Mouse (Mus musculus) heart, embryonic 10.5 days (tissue): Measurements from ENCODE around the gene Bicra. TPM values are rescaled to one million over a fixed set of nuclear protein-coding genes. Genes with fewer than 3 reads are reported as not detected.

ENCODE experiments used
- DNase-seq: peaks from one replicate; pipeline ENCODE4 v3.0.0-alpha.2; 2017; ENCODE audit warnings: low spot score
- H3K27ac ChIP-seq: fragments of 300-500 bp; sonication (generic); 2 replicates; pipeline ENCODE4 v1.5.1; 2016; ENCODE audit warnings: mild to moderate bottlenecking
- H3K27me3 ChIP-seq: fragments of 300-500 bp; sonication (generic); 2 replicates; pipeline ENCODE4 v1.6.1; 2016; ENCODE audit warnings: mild to moderate bottlenecking; ENCODE audit not compliant: poor library complexity, insufficient read depth, severe bottlenecking
- H3K36me3 ChIP-seq: fragments of 300-500 bp; sonication (generic); 2 replicates; pipeline ENCODE4 v1.6.1; 2016; ENCODE audit warnings: mild to moderate bottlenecking, moderate library complexity
- H3K4me1 ChIP-seq: fragments of 300-500 bp; sonication (generic); 2 replicates; pipeline ENCODE4 v1.6.1; 2016; ENCODE audit warnings: mild to moderate bottlenecking
- H3K4me3 ChIP-seq: fragments of 300-500 bp; sonication (generic); 2 replicates; pipeline ENCODE4 v1.5.1; 2016; ENCODE audit warnings: mild to moderate bottlenecking, moderate library complexity
- H3K9me3 ChIP-seq: fragments of 300-500 bp; sonication (generic); 2 replicates; pipeline ENCODE4 v1.6.1; 2016; ENCODE audit warnings: mild to moderate bottlenecking, moderate library complexity
- WGBS: fragments of 180-500 bp; shearing (Covaris S2); methylation state at CpG from one replicate; pipeline ENCODE4 v1.1.7; 2016; 5-methylcytosine and 5-hydroxymethylcytosine counted together
- polyA plus RNA-seq: library from polyadenylated mRNA; unstranded; fragments of >200 nt; fragmentation: Nextera tagmentation; extraction: Ambion mirVana; gene quantifications from 2 replicates; pipeline ENCODE4 v1.2.1, GENCODE M21; 2016

The Bicra gene
- polyA plus RNA-seq, 1 experiment from 2014 or later: 7.4 TPM

DNA sequence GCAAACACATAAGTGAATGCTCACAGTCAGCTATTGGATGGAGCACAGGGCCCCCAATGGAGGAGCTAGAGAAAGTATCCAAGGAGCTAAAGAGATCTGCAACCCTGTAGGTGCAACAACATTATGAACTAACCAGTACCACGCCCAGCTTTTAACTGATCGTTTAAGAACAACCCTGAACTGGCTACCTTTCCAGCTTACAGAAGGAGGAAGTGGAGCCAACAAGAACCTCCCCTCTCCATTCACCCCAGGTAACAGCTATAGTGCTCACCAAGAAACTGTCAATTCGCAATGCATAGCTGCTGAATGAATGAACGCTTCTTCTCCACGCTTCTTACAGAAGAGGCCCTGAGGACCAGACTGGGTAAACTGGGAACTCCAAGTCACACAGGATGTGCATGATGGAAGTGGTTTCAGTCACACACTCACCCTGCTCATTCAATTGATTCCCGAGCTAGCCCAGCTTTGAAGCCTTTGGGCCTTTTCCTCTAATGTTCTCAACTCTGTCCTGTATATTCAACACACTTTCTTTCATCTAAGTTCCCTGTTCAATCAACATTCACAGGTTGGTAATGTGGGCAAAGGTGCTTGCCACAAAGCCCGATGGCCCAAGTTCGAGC is 23.0 kb downstream of the Bicra start:
- Histone ChIP-seq H3K27me3 (no peaks in the 10 kb centered on the region), H3K9me3 (no peaks in the 10 kb centered on the region), H3K36me3 (peaks cover 4% of the 10 kb centered on the region; the same call in 1 of the 2 replicates), H3K27ac (no peak overlapping the region), H3K4me3 (no peak overlapping the region), H3K4me1 (peaks cover 22% of the 10 kb centered on the region)
- WGBS: 86% methylated on average over 8 of the region's 8 CpGs
- DNase-seq: no peak

DNA sequence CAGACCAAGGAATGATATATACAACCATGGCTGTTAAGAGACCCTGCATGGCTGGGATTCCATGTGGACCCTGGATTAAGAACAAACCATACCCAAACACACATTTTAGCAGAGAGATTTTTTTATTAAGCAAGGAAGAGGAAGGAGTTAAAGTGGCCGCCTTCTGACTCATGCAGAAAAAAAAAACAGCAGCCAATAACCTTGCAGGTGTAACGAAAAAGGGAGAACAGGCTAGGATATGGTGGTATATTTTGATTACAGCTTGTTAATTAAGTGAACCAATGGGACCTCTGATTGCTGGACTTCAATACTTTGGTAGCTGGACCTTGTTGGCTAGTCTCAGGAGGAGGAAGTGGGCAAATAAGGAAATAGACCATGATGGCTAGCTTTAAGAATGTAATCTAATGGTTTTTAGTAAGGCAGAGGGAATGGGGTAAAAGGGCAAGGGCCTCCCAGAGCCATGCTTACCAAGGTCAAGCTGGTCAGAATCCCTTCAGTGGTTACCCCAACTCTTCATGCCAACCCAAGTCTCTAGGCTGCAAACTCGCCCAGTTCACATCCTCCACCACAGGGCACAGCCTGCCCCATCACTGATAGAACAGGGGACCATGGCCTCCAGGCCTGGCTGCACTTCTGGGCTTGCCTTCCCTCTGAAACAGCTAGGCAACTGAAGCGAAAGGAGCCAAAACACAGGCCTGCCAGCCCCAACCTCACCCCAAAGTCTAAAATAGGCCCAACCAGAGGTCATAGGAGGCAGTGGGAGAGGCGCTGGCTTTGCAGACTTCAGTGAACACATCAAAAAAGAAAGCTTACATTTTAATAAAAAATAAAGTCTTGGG is 28.2 kb downstream of the Bicra start:
- peaks cover 23% of the 10 kb centered on the region for H3K4me1 ChIP-seq
- WGBS: 86% methylated on average over 5 of the region's 5 CpGs
- no peaks in the 10 kb centered on the region for H3K27me3 ChIP-seq
- no peaks in the 10 kb centered on the region for H3K36me3 ChIP-seq
- H3K9me3 ChIP-seq: no peaks in the 10 kb centered on the region
- no peak overlapping the region for H3K4me3 ChIP-seq
- H3K27ac ChIP-seq: no peak overlapping the region
- DNase-seq: no peak

DNA sequence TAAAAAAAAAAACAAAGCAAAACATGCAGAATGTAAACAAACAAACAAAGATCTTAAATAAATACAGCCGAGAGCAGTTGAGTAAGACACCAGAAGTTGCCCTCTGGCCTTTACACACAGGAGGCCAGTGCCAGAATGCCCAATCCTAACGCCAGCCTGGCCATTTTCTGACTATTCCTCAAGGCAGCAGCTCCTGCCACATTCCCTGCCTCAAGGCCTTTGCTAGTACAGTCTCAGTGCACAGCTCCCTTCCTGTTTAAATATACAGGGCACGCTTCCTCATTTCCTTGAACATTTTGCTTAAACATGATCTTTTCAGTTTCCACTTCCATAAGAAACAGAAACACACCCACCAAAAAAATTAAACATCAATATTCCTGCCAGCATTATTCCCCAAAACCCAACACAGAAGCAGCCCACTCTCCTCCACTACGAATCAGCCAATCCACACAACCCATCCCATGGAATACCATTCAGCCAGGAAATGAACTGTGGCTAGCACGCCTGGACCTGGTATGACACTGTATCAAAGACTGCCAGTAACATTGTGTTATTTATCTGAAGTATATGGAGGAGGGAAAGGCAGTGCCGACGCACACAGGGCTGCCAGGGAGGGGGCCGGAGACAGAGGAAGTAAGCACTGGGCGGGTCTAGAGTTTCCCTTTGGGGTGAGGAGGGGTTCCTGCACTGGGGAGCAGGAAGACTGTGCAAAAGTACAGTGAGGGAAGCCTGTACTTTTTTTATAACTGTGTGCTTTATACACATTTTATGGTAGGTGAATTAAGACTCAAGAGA is 29.5 kb downstream of the Bicra start:
- 69% methylated on average over 9 of the region's 9 CpGs for whole genome bisulfite sequencing
- Histone ChIP-seq H3K9me3 (no peaks in the 10 kb centered on the region), H3K27ac (no peak overlapping the region), H3K4me3 (no peak overlapping the region), H3K4me1 (peaks cover 17% of the 10 kb centered on the region), H3K36me3 (no peaks in the 10 kb centered on the region), H3K27me3 (no peaks in the 10 kb centered on the region)
- DNase-seq: no peak

DNA sequence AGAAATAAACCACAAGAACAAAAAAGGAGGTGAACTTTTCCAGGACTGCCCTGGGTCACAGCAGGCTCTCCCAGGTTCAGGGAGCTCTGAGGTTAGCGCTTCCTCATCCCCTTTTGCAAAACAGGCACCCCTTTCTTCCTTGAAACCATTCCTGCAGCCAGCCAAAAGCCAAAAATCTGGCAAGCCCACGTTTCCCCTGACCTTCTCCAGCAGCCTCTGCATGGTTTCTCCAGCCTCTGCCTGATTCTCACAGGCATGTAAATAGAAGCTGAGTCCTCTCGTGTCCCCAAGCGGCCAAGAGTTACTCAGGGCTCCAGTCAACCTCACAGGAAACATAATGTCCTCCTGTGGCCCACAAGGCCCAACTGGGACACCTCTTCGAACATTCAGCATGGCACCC is 32.3 kb downstream of the Bicra start:
- no peak overlapping the region for H3K27ac ChIP-seq
- 89% methylated on average over 5 of the region's 5 CpGs for WGBS

DNA sequence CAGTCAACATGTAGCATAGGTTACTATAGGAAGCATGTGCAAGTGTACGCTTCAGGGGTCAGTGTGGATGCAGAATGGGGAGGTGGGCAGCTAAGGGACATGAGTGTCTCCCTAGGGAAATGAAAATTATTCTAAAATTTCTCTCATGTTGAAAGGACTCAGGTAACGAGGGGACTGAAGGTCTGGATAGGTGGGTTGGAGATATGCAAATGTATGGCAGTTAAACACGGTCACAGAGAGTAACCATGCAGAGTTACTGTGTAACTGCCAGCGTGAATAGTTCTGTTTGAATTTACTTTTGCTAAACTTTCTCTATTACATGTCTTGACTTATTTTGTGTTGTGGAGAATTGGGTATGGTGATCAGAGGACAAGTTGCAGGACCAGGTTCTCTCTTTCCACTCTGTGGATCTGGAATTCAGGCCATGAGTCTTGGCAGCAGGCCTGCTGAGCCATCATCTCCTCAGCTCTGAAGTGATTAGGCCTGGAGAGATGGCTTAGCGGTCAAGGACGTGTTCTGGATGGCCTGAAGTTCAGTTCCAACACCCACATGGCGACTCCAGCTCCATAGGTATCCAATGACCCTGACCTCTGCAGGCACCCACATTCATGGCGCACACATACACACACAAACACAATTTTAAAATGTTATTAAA is 33.1 kb downstream of the Bicra start:
- Histone ChIP-seq H3K4me3 (no peak overlapping the region), H3K27ac (no peak overlapping the region), H3K36me3 (peaks cover 7% of the 10 kb centered on the region), H3K4me1 (peaks cover 23% of the 10 kb centered on the region), H3K9me3 (no peaks in the 10 kb centered on the region), H3K27me3 (no peaks in the 10 kb centered on the region)
- whole genome bisulfite sequencing: 82% methylated on average over 8 of the region's 8 CpGs
- DNase-seq: no peak

More for the DNA sequence above, 32.3 kb downstream of the Bicra start:
- Histone ChIP-seq H3K36me3 (peaks cover 7% of the 10 kb centered on the region), H3K9me3 (no peaks in the 10 kb centered on the region), H3K4me3 (no peak overlapping the region), H3K27me3 (no peaks in the 10 kb centered on the region), H3K4me1 (peaks cover 25% of the 10 kb centered on the region)
- no peak for DNase-seq

DNA sequence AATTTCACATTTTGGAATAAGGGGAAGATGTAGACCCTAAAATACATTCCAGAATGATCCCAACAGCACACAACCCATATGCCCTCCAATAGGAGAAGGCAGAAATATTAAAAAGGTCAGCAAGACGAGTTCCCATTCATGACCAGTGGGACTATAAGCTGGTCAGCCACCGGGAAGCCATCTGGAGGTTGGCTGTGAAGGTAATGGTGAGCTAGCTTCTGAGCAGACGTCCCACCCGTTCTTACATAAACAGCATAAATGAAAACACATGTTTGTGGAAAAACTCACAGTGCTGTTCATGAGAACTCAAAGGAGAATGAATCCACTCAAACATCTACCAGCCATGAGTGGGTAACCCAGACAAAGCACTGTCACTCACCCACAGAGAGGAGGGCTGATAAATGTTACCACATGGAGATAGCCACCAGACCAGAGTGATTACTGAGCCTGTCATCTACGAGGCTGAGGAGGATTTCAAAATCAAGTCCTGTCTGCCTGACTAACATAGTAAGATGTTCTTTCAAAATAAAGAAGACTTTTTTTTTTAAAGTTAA is 33.9 kb downstream of the Bicra start:
- Histone ChIP-seq H3K27me3 (no peaks in the 10 kb centered on the region), H3K36me3 (peaks cover 7% of the 10 kb centered on the region), H3K4me1 (peaks cover 21% of the 10 kb centered on the region), H3K27ac (no peak overlapping the region), H3K9me3 (no peaks in the 10 kb centered on the region), H3K4me3 (no peak overlapping the region)
- WGBS: 80% methylated on average over 5 of the region's 5 CpGs
- DNase-seq: no peak

DNA sequence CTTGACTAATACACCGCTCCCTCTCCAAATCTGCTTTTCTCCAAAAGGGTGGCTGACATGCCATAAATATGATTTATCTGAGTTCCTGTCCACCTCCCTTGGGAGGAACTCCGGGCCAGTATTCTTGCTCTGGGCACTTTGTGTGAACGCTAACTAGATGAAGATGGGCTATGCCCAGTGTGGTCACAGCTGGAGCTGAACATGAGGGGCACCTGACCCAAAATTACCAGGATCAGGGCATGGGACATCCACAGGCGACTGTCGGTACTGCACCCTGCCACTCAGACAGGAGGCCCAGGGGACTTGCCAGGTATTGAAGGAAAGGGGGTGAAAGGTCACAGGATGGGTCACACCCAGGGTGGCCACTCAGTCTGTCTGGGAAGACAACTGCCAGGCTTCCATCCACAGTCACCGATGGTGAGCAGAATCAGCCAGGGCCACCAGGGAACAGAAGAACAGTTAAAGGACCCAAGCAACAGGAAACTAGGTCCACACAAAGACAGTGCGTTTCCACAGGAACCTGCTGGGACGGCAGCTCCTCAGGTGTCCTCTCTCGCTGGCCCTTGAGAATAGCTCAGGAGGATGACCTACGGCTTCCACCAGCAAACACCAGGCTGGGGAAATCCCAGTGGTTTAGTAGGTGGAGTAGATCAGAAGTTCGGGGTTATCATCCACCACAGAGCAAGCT is 35.0 kb downstream of the Bicra start:
- Histone ChIP-seq H3K27me3 (no peaks in the 10 kb centered on the region), H3K36me3 (peaks cover 8% of the 10 kb centered on the region), H3K4me3 (no peak overlapping the region), H3K4me1 (peaks cover 21% of the 10 kb centered on the region), H3K9me3 (no peaks in the 10 kb centered on the region), H3K27ac (no peak overlapping the region)
- 76% methylated on average over 11 of the region's 11 CpGs for WGBS
- DNase-seq: no peak

DNA sequence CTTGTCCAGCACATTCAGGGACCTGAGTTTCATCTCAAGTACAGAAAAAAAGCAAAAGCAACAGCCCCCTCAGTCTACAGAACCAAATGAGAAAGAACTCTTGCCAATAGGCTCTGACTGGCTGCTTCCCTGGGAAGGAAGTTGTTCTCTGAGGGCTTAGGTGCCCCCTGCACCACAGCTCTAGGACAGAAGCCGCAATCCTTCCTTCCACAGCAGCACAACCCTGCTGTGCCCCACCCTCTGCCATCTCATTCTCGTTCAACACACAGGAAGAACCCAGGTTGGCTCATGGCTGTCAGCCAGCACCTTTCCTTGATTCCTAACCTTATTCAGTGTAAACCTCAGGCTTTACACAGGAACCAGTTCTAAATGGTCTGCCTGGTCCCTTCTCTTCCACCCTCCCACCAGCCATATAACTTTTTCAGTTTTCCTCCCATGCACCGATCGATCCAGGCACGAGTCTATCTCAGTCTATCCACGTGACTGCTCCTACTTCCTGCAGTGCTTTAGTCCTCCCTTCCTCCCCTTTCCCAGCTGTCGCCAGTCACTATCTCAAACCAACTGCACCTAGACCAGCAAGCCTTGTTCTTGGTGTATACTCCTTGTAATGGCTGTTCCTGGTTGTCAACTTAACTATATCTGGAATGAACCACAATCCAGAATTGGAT is 36.2 kb downstream of the Bicra start:
- H3K27ac ChIP-seq: no peak overlapping the region
- DNase-seq: no peak
- no peaks in the 10 kb centered on the region for H3K27me3 ChIP-seq
- H3K36me3 ChIP-seq: peaks cover 11% of the 10 kb centered on the region
- WGBS: 80% methylated on average over 7 of the region's 7 CpGs
- peaks cover 23% of the 10 kb centered on the region for H3K4me1 ChIP-seq
- no peak overlapping the region for H3K4me3 ChIP-seq
- H3K9me3 ChIP-seq: no peaks in the 10 kb centered on the region

DNA sequence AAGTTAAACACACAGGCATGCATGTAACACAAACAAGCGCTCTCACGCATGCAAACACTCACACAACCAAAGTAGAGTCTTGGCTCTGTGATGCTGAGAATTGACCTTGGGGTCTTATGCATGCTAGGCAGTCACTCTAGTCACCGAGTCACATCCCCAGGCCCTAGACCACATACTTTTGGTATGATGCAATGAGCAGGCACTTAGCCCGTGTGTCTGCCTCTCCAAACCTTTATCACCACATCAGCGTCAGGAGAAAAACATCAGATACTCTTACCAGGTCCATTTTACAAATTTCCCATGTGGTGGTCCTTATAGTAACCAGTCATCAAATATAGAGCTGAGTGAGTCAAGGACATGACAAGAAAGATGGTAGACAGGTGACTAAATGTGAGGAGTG is 37.1 kb downstream of the Bicra start:
- DNase-seq: no peak

DNA sequence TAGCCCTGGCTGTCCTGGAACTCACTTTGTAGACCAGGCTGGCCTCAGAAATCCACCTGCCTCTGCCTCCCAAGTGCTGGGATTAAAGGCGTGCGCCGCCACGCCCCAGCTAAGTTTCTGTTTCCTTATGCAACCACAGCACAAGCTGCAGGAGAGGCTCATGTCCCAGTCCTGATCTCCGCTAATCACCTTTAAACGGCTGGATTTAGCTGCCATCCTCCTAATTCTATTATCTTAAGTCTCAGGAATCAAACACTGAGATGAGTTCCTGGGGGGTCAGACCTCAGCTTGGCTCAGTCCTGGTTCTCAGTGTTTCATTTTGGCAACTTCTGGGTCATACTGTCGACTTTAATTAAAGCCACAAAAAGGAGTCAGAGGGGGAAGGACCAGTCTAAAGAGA is 38.1 kb downstream of the Bicra start:
- DNase-seq: no peak

More for the DNA sequence above, 37.1 kb downstream of the Bicra start:
- Histone ChIP-seq H3K36me3 (peaks cover 13% of the 10 kb centered on the region), H3K27me3 (no peaks in the 10 kb centered on the region), H3K4me3 (no peak overlapping the region), H3K27ac (no peak overlapping the region), H3K9me3 (no peaks in the 10 kb centered on the region), H3K4me1 (peaks cover 23% of the 10 kb centered on the region)
- WGBS: 66% methylated on average over 5 of the region's 5 CpGs

DNA sequence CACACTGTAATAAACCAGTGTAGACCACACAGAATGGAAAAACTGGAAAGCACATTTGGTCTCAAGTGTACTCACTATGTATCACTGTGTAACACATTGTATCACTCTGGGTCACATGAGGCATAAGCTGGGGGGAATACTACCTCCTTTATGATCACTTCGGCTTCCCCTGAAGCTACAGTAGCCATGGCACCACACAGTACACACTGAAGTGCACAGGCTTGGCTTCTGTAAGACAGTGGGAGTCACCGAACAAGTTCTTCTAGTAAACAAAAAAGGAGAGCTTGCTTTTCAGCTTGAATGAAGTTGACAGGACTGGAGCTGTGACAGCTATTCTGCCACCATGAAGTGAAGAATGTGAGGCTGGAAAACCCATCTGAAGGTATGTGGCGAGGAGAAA is 42.7 kb downstream of the Bicra start:
- 90% methylated on average over 3 of the region's 3 CpGs for whole genome bisulfite sequencing
- DNase-seq: no peak
- H3K27ac ChIP-seq: no peak overlapping the region
- H3K4me3 ChIP-seq: no peak overlapping the region
- H3K27me3 ChIP-seq: no peaks in the 10 kb centered on the region
- H3K4me1 ChIP-seq: peaks cover 22% of the 10 kb centered on the region
- 0 out of 2 replicates have a peak, but pooled peaks cover 8% of the 10 kb centered on the region for H3K36me3 ChIP-seq
- no peaks in the 10 kb centered on the region for H3K9me3 ChIP-seq

More for the DNA sequence above, 38.1 kb downstream of the Bicra start:
- Histone ChIP-seq H3K9me3 (no peaks in the 10 kb centered on the region), H3K4me3 (no peak overlapping the region), H3K4me1 (peaks cover 20% of the 10 kb centered on the region), H3K27me3 (no peaks in the 10 kb centered on the region), H3K27ac (no peak overlapping the region), H3K36me3 (peaks cover 13% of the 10 kb centered on the region)
- WGBS: 92% methylated on average over 7 of the region's 7 CpGs
